Mouse (Mus musculus) CD4-positive naive resting alpha-beta T cell, adult 57 days (primary cell): ENCODE results near the gene Nkrf. TPM values are rescaled to one million over a fixed set of nuclear protein-coding genes. Genes with fewer than 3 reads are reported as not detected.

Experiments used
- total RNA-seq: library from RNA; stranded (reverse); gene quantifications from one replicate; pipeline ENCODE4 v1.2.4, GENCODE M21; 2023

Nkrf gene
- 15.8 TPM for total RNA-seq

DNA sequence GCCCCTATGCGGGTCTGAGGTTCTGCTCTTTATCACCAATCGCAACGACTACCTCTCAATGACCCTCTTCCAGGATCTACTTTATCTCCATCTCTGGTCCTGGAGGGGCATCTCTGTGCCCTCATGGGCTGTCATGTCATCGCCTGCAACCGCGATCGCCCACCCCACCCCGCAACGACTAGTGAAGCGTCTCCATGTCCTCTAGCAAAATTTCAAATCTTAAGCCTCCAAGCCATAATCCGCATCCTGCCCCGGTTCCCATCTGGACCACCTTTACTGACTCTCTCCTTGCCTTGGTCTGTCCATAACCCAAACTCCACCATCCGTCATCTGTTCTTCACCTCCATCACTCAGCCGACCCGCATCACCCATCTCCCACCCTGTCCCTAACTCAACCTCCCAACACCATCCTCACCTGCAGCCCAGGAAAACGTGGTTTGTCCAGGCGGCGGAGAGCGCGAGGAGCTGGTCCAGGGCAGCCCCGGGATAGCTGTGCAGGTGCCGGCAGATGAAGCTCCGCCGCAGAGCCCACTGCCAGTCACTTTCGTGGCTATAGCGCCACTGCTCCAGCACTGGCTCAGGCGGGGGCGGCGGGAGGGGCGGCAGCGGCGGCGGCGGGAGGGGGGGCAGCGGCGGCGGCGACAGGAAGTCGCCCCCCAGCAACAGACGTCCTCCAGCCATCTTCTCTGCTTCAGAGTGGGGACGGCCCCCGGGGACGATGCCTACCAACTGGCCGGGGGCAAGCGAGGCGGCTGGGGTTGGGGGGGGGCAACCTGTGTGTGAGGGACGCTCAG lies at the start of gene Nkrf:
Gene Nkrf, minus strand, starts transcription at position 579 of the 794 bp plus-strand sequence.

DNA sequence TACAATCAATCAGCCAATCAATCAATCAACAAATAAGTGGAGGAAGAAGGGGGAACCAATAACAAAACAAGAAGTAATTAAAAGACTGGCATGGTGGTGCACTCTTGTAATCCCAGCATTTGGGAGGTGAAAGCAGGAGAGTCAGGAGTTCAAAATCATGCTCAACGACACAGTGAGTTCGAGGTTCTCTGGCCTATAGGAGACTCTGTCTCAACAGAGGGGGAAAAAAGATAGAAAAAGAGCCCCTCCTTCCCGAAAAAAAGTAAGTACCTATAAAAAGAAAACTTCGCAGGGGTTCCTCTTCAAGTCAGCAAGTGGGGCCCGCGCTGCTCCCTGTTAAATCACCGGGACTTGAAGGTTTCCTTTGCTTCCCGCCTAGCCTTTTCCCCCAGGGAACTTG lies 28.9 kb downstream of the Nkrf start, which contains the start of the genes Ube2a and C330007P06Rik:
Gene Ube2a, plus strand, starts transcription at position 136 of the 400 bp plus-strand sequence.
Gene C330007P06Rik, minus strand, starts transcription at position 347 of the 400 bp plus-strand sequence.

Other genes starting within 250 kb of the Nkrf start
- gene Slc25a43, start 159.2 kb downstream of the Nkrf start, total RNA-seq = not detected
- 326 TPM for gene Slc25a5, start 107.2 kb downstream of the Nkrf start, total RNA-seq
- 71.5 TPM for gene Ube2a, start 29.0 kb downstream of the Nkrf start, total RNA-seq
- 33.4 TPM for gene C330007P06Rik, start 28.8 kb downstream of the Nkrf start, total RNA-seq
- 151 TPM for gene Sept6, start 88.9 kb upstream of the Nkrf start, total RNA-seq
- not detected for gene Sowahd, start 145.9 kb upstream of the Nkrf start, total RNA-seq
- 1,478 TPM for gene Rpl39, start 182.5 kb upstream of the Nkrf start, total RNA-seq
- 27.4 TPM for gene Upf3b, start 207.4 kb upstream of the Nkrf start, total RNA-seq
- gene Nkap, start 223.9 kb upstream of the Nkrf start, total RNA-seq = 16.9 TPM